Mouse (Mus musculus) cerebellum, adult 18-20 months (tissue): ENCODE measurements around the gene Rangrf.
A peak's percentile ranks its signal among the peaks of the same experiment; 100 is the strongest.
"Not testable (repeated sequence)": the region's sequence is repeated elsewhere in the genome, so short reads cannot be mapped to it uniquely, and the experiment has no call there.

Source experiments
- DNase-seq, 2 experiments: peaks; one replicate each; pipeline ENCODE4 v3.0.0; 2021

Rangrf gene

DNA sequence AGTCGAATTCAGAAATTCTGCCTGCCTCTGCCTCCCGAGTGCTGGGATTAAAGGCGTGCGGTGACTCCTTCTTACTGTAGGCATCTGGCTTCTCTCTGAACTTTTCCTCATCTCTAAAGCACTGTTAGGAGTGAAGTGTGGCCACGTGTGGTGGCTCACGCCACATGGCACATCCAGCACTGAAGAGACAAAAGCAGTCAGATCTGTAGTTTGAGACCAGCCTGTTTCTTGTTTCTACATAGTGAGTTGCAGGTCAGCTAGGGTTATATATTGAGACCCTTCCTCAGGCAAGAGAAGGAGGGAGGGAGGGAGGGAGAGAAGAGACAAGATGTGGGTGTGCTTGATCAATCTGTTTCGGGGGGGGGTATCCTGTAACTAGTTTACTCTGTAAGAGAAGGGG is at the start of gene Rangrf:
TSS of gene Rangrf (minus strand) at position 101 of the 400 bp plus-strand sequence.
- DNase-seq: no peak

- DNase-seq: no peak
Observed at GRCm38 (mm10) chr11:69020691-69021090, 45.7 kb upstream of the Rangrf start.

GRCm38 (mm10) chr11:69016755-69017154 is 41.8 kb upstream of the Rangrf start:
- DNase-seq: no peak

- peak; percentile 92 to 94 for DNase-seq
Observed at GRCm38 (mm10) chr11:69015644-69016441, 40.9 kb upstream of the Rangrf start, which contains the start of gene Ctc1. TSS of gene Ctc1 (plus strand) at chr11:69015911.

- DNase-seq: peak; percentile 87 to 95
Observed at GRCm38 (mm10) chr11:69012071-69012601, 37.2 kb upstream of the Rangrf start.

DNA sequence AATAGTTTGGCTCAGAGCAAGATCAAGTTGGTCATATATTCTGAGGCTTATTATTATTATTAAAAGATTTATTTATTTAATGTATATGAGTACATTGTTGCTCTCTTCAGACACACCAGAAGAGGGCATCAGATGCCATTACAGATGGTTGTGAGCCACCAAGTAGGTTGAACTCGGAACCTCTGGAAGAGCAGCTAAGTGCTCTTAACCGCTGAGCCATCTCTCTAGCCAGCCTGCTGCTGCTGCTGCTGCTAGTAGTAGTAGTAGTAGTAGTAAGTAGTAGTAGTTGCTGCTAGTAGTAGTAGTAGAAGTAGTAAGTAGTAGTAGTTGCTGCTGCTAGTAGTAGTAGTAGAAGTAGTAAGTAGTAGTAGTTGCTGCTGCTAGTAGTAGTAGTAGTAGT is 36.5 kb upstream of the Rangrf start:
- not testable (repeated sequence) for DNase-seq

- DNase-seq: no peak
Observed at GRCm38 (mm10) chr11:69010400-69011323, 35.7 kb upstream of the Rangrf start.

GRCm38 (mm10) chr11:69009508-69009907 is 34.5 kb upstream of the Rangrf start:
- no peak for DNase-seq

- peak; percentile 91 to 96 for DNase-seq
Observed at GRCm38 (mm10) chr11:69008182-69009121, 33.5 kb upstream of the Rangrf start, which contains the start of gene Pfas. TSS of gene Pfas (minus strand) at chr11:69008460.

DNA sequence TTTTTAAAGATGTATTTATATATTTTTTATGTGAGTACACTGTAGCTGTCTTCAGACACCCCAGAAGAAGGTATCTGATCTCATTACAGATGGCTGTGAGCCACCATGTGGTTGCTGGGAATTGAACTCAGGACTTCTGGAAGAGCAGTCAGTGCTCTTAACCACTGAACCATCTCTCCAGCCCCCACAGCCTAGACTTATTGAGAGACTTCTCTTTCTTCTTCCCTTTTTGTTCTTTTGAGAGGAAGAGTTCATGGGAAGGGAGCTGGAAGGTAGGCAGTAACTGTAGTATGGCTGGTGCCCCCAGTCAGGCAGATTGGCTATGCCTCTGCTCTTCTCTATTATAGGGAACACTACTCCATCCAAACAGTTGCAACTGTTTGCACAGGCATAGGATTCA is 31.6 kb upstream of the Rangrf start:
- not testable (repeated sequence) for DNase-seq

- no peak for DNase-seq
Observed at GRCm38 (mm10) chr11:69005193-69005592, 30.2 kb upstream of the Rangrf start.

DNA sequence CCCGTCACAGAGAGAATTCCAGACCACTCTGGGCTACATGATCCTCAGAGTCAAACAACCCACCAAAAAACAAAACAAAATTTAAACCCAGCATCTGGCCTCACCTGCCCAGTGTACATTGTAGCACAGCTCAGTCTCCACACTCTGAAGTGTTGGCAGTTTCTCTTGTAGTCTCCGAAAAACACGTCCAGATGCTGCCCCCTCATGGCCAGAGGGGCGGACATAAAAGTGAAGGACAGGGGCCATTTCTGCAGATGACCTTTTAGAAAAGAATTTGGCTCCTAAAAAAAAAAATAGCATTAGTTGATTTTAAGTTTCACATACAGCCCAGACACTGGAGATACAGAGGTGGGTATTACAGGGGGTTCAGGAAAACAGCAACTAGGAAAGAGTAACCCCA is 28.6 kb upstream of the Rangrf start:
- DNase-seq: peak in 1 of 2 experiments; percentile 34

DNA sequence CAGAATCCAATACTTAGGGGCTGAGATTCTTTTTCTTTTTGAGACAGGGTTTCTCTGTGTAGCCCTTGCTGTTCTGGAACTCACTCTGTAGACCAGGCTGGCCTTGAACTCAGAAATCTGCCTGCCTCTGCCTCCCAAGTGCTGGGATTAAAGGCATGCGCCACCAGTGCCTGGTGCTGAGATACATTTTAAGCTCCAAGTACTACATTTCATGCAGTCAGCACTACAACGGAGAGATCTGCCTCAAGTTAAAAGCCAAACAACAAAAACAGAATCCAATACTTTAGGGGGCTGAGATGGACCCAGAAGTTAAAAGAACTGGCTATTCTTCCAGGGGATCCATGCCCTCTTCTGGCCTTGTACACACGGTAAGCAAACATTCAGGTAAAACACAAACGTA is 27.8 kb upstream of the Rangrf start:
- not testable (repeated sequence) for DNase-seq

DNA sequence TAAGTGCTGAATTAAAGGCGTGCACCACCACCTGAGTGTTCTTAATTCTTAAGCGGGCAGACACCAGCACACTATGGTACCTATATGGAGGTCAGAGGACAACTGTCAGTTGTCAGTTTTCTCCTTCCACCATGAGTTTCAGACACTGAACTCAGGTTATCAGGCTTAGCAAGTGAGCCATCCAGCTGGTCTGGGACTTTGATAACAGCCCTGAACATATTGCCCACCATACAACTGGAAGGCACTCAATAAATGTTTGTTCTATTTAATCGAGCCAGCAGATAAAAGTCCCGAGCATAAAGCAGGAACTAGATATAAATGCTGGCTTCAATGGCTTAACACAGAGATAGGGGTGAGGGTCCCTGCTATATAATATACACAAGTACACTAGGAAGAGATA is 22.1 kb upstream of the Rangrf start:
- DNase-seq: no peak

GRCm38 (mm10) chr11:68994377-68994776 is 19.4 kb upstream of the Rangrf start:
- DNase-seq: no peak

DNA sequence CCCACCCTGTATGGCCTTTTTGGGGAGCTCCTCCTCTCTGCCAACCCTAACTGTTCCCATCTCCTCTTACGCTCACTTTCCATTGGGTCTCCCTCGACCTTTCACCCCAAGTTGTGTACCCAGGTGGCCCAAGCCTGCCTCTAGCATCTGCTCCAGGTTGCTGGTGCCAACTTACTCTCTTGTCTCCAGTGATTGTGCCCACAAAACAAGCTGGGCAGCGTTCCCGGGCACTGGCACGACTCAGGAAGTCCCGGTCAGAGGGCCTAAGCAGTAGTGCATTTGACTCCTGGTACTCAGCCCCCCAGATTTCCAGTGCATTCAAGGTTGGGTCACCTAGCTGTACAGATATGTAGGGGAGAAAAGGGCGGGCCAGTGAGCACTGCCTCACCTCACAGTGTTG is 18.1 kb upstream of the Rangrf start:
- peak; percentile 64 to 71 for DNase-seq

GRCm38 (mm10) chr11:68988341-68988740 is 13.4 kb upstream of the Rangrf start:
- peak; percentile 76 to 77 for DNase-seq

GRCm38 (mm10) chr11:68987365-68987882 is 12.4 kb upstream of the Rangrf start:
- DNase-seq: no peak

GRCm38 (mm10) chr11:68982639-68983369 is 7.8 kb upstream of the Rangrf start:
- peak; percentile 78 to 80 for DNase-seq

DNA sequence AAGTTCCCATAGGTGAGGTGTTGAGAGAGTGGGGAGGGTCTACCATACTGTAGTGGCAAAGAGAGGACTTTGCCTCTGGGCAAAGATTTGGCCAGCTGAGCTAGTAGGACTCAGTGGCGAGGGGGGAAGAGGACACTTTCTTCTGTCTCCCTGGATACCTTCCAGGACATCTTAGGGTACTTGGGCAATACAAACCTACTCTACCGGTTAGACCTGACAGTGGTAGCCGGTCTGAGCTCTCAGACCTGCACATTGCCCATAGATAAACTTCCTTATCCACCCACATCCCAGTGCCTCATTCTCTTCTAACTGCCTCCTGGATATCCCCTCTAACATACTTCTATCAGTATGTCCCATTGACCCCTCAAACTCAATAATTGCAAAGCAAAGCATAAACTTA is 5.9 kb upstream of the Rangrf start:
- DNase-seq: no peak

DNA sequence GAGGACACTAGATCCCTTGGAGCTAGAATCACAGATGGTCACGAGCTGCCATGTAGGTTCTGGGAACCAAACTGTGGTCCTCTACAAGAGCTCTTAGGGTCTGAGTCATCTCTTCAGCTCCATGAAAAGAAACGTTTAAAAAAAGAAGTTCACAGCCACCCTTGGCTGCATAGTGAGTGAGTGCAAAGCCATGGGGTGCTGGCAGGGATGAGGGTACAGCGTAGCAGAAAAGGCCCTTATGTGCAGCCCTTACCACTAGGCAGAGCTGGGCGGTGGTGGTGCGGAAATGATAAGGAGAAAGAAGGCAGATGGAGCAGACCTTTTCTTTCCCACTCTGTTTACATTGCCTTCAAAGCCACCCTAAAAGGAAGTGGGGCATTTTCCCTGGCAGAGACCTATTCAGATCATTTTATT is 4.3 kb upstream of the Rangrf start:
- no peak for DNase-seq
